Mouse (Mus musculus): ENCODE data around the gene 4930412O13Rik. TPM values are rescaled to one million over a fixed set of nuclear protein-coding genes. Genes with fewer than 3 reads are reported as not detected.

Gene 4930412O13Rik
- 0.10 TPM in 1 of 2 replicates, not detected in the other for polyA plus RNA-seq (2015; fragmentation: Nextera tagmentation; extraction: Ambion mirVana)

GRCm38 (mm10) chr2:9881051-9881591 is at the start of gene 4930412O13Rik:
Gene 4930412O13Rik, plus strand, starts transcription at chr2:9881252.
- peaks cover 74% of the 10 kb centered on the region for H3K27me3 ChIP-seq
- ATAC-seq (replicated peaks; ENCODE audit: insufficient number of reproducible peaks, insufficient read depth, low FRiP score, low read depth): no peak
- H3K4me1 ChIP-seq (replicated peaks): peaks cover 71% of the 10 kb centered on the region
- H3K9ac ChIP-seq: peak within 1 kb of the TSS; percentile 41; the same call in 1 of the 2 replicates
- 1% methylated on average over 34 of the region's 35 CpGs for WGBS
- H3K27ac ChIP-seq: peak within 1 kb of the TSS; percentile 33; the same call in 1 of the 2 replicates
- no peaks in the 10 kb centered on the region for H3K36me3 ChIP-seq
- H3K4me3 ChIP-seq: peak within 1 kb of the TSS; percentile 66
- H3K9me3 ChIP-seq (replicated peaks): no peaks in the 10 kb centered on the region
- peak within 1 kb of the TSS; percentile 99 for H3K4me2 ChIP-seq

GRCm38 (mm10) chr2:9833712-9834111 is 47.3 kb upstream of the 4930412O13Rik start:
- Histone ChIP-seq H3K9ac (no peak overlapping the region), H3K4me3 (no peak overlapping the region), H3K9me3 (replicated peaks) (no peaks in the 10 kb centered on the region), H3K27ac (no peak overlapping the region), H3K27me3 (no peaks in the 10 kb centered on the region), H3K36me3 (no peaks in the 10 kb centered on the region), H3K4me2 (no peak overlapping the region), H3K4me1 (replicated peaks) (no peaks in the 10 kb centered on the region)
- no peak for ATAC-seq (replicated peaks; ENCODE audit: insufficient number of reproducible peaks, insufficient read depth, low FRiP score, low read depth)
- WGBS: 62% methylated on average over 7 of the region's 7 CpGs

- no peak for ATAC-seq (replicated peaks; ENCODE audit: insufficient number of reproducible peaks, insufficient read depth, low FRiP score, low read depth)
- Histone ChIP-seq H3K27ac (no peak overlapping the region), H3K9me3 (replicated peaks) (no peaks in the 10 kb centered on the region), H3K9ac (no peak overlapping the region), H3K27me3 (no peaks in the 10 kb centered on the region), H3K36me3 (no peaks in the 10 kb centered on the region), H3K4me1 (replicated peaks) (no peaks in the 10 kb centered on the region), H3K4me3 (no peak overlapping the region), H3K4me2 (no peak overlapping the region)
- WGBS: 45% methylated on average over 7 of the region's 7 CpGs
These were observed 45.9 kb upstream of the 4930412O13Rik start for GRCm38 (mm10) chr2:9835195-9835594.

- Histone ChIP-seq H3K9ac (no peak overlapping the region), H3K9me3 (replicated peaks) (no peaks in the 10 kb centered on the region), H3K27ac (no peak overlapping the region), H3K4me2 (no peak overlapping the region), H3K4me1 (replicated peaks) (no peaks in the 10 kb centered on the region), H3K36me3 (no peaks in the 10 kb centered on the region), H3K4me3 (no peak overlapping the region), H3K27me3 (no peaks in the 10 kb centered on the region)
- no peak for ATAC-seq (replicated peaks; ENCODE audit: insufficient number of reproducible peaks, insufficient read depth, low FRiP score, low read depth)
- WGBS: 59% methylated on average over 13 of the region's 13 CpGs
These were observed 28.0 kb upstream of the 4930412O13Rik start for GRCm38 (mm10) chr2:9852851-9853576.

- WGBS: 48% methylated on average over 4 of the region's 4 CpGs
- ATAC-seq (replicated peaks; ENCODE audit: insufficient number of reproducible peaks, insufficient read depth, low FRiP score, low read depth): no peak
- Histone ChIP-seq H3K4me2 (no peak overlapping the region), H3K36me3 (no peaks in the 10 kb centered on the region), H3K4me3 (no peak overlapping the region), H3K27me3 (no peaks in the 10 kb centered on the region), H3K27ac (no peak overlapping the region), H3K9me3 (replicated peaks) (no peaks in the 10 kb centered on the region), H3K9ac (no peak overlapping the region), H3K4me1 (replicated peaks) (no peaks in the 10 kb centered on the region)
These were observed 25.2 kb upstream of the 4930412O13Rik start for GRCm38 (mm10) chr2:9855861-9856260.

DNA sequence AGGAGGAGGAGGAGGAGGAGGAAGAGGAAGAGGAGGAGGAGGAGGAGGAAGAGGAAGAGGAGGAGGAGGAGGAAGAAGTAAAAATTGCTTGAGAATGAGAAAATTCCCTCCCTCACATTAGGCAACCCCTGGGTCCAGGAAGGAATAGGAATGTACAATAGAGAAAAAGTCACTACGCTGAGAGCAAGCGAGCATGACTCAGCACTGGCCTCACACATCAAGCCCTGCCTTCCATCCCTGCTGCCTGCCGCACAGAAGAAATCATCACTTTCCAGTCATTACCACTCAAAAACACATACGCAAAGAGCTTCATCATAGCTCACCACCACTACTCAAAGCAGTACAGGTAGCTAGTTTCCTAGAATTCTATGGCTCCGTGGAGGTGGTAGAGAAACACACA is 20.4 kb upstream of the 4930412O13Rik start:
- Histone ChIP-seq H3K4me3 (no peak overlapping the region), H3K9me3 (replicated peaks) (no peaks in the 10 kb centered on the region), H3K27ac (no peak overlapping the region), H3K9ac (no peak overlapping the region), H3K36me3 (no peaks in the 10 kb centered on the region; the same call in 1 of the 2 replicates), H3K27me3 (no peaks in the 10 kb centered on the region), H3K4me1 (replicated peaks) (no peaks in the 10 kb centered on the region), H3K4me2 (no peak overlapping the region)
- no peak for ATAC-seq (replicated peaks; ENCODE audit: insufficient number of reproducible peaks, insufficient read depth, low FRiP score, low read depth)
- 73% methylated on average over 5 of the region's 5 CpGs for WGBS

DNA sequence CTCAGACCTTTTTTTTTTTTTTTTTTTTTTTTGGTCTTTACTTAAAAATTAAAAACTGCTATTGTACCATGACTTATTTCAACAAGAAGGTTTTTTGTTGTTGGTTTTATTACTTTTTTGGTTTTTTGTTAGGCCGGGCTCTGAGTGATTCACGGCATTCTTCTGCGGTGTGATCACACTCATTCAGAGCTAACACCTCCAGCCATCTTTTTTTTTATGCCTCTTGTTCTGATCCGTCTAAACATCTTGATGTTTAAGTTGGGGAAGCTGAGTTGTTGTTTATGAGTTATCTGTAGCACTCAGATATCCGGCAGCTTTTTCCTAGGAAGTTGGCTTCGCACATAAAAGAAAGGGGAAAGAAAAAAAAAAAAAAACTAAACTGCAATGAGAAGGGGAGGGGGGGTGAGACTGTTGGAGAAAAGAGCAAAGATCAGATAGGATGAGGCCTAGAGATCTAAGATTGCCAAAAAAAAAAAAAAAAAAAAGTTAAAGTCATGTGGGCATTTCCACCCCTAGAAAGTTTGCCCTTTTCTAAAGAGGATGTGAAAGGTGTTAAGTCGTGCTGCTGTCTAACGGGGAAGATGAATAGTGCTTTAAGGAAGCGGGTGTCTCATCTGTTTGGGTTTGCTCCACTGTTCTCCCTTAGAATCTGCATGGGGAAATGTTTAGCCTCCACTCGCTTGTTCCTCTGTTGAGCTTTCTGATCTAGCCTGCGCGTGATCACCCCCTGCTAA is 13.8 kb upstream of the 4930412O13Rik start:
- H3K9ac ChIP-seq: no peak overlapping the region
- no peak overlapping the region for H3K4me2 ChIP-seq
- H3K27ac ChIP-seq: no peak overlapping the region
- no peaks in the 10 kb centered on the region for H3K9me3 ChIP-seq (replicated peaks)
- no peak overlapping the region for H3K4me3 ChIP-seq
- WGBS: 68% methylated on average over 12 of the region's 12 CpGs
- H3K4me1 ChIP-seq (replicated peaks): 0 out of 2 replicates have a peak, but pooled peaks cover 6% of the 10 kb centered on the region
- H3K36me3 ChIP-seq: no peaks in the 10 kb centered on the region; the same call in 1 of the 2 replicates
- H3K27me3 ChIP-seq: peaks cover 4% of the 10 kb centered on the region
- ATAC-seq (replicated peaks; ENCODE audit: insufficient number of reproducible peaks, insufficient read depth, low FRiP score, low read depth): no peak

- H3K27me3 ChIP-seq: peaks cover 43% of the 10 kb centered on the region
- no peaks in the 10 kb centered on the region for H3K36me3 ChIP-seq
- 0 out of 2 replicates have a peak, but pooled peaks cover 6% of the 10 kb centered on the region for H3K4me1 ChIP-seq (replicated peaks)
- no peak overlapping the region for H3K4me3 ChIP-seq
- no peak overlapping the region for H3K9ac ChIP-seq
- H3K27ac ChIP-seq: no peak overlapping the region; the same call in 1 of the 2 replicates
- H3K9me3 ChIP-seq (replicated peaks): no peaks in the 10 kb centered on the region
- H3K4me2 ChIP-seq: peak overlapping the region; percentile 30; the same call in 1 of the 2 replicates
- ATAC-seq (replicated peaks; ENCODE audit: insufficient number of reproducible peaks, insufficient read depth, low FRiP score, low read depth): 0 out of 2 replicates have a peak, but pooled peaks have one; percentile 28
- WGBS: 31% methylated on average over 4 of the region's 4 CpGs
These were observed 9.8 kb upstream of the 4930412O13Rik start for GRCm38 (mm10) chr2:9871141-9871716.

GRCm38 (mm10) chr2:9871798-9872197 is 9.3 kb upstream of the 4930412O13Rik start:
- no peak overlapping the region; the same call in 1 of the 2 replicates for H3K27ac ChIP-seq
- H3K9me3 ChIP-seq (replicated peaks): no peaks in the 10 kb centered on the region
- no peak overlapping the region for H3K9ac ChIP-seq
- no peaks in the 10 kb centered on the region for H3K36me3 ChIP-seq
- H3K4me2 ChIP-seq: peak overlapping the region; percentile 30; the same call in 1 of the 2 replicates
- peaks cover 49% of the 10 kb centered on the region for H3K27me3 ChIP-seq
- peaks cover 6% of the 10 kb centered on the region; the same call in 1 of the 2 replicates for H3K4me1 ChIP-seq (replicated peaks)
- H3K4me3 ChIP-seq: no peak overlapping the region
- WGBS: 40% methylated on average over 6 of the region's 6 CpGs
- ATAC-seq (replicated peaks; ENCODE audit: insufficient number of reproducible peaks, insufficient read depth, low FRiP score, low read depth): no peak

GRCm38 (mm10) chr2:9872682-9873081 is 8.4 kb upstream of the 4930412O13Rik start:
- Histone ChIP-seq H3K4me3 (peak overlapping the region; percentile 6; the same call in 1 of the 2 replicates), H3K4me1 (replicated peaks) (peaks cover 15% of the 10 kb centered on the region), H3K9ac (no peak overlapping the region), H3K36me3 (no peaks in the 10 kb centered on the region), H3K9me3 (replicated peaks) (no peaks in the 10 kb centered on the region), H3K27me3 (peaks cover 52% of the 10 kb centered on the region), H3K27ac (0 out of 2 replicates have a peak overlapping the region, but pooled peaks have one; percentile 21), H3K4me2 (peak overlapping the region; percentile 30; the same call in 1 of the 2 replicates)
- no peak for ATAC-seq (replicated peaks; ENCODE audit: insufficient number of reproducible peaks, insufficient read depth, low FRiP score, low read depth)
- WGBS: 24% methylated on average over 12 of the region's 12 CpGs

- Histone ChIP-seq H3K4me1 (replicated peaks) (peaks cover 26% of the 10 kb centered on the region), H3K27me3 (peaks cover 52% of the 10 kb centered on the region), H3K9ac (no peak overlapping the region), H3K4me3 (no peak overlapping the region), H3K9me3 (replicated peaks) (no peaks in the 10 kb centered on the region), H3K36me3 (no peaks in the 10 kb centered on the region), H3K4me2 (no peak overlapping the region), H3K27ac (no peak overlapping the region)
- 56% methylated on average over 2 of the region's 2 CpGs for WGBS
- no peak for ATAC-seq (replicated peaks; ENCODE audit: insufficient number of reproducible peaks, insufficient read depth, low FRiP score, low read depth)
These were observed 7.3 kb upstream of the 4930412O13Rik start for GRCm38 (mm10) chr2:9873757-9874156.
